Mouse (Mus musculus) left cerebral cortex, postnatal 14 days (tissue): ENCODE results near the gene Dguok. TPM values are rescaled to one million over a fixed set of nuclear protein-coding genes. Genes with fewer than 3 reads are reported as not detected.

Experiments
- DNase-seq, 2 experiments: peaks; one replicate each; pipeline ENCODE4 v3.0.0; 2021 to 2022; ENCODE audit warnings: low spot score in 2 of 2, mixed read lengths in 1 of 2
- intact Hi-C: fragments of 180-260 bp; cut with DNase I; formaldehyde crosslinking; loops from one replicate; pipeline ENCODE4 v1.15.1; 2025
- total RNA-seq, 2 experiments: library from RNA; stranded (reverse); gene quantifications; 2 replicates each; pipeline ENCODE4 v1.2.3; 2021

Dguok gene
- total RNA-seq, 2 experiments from 2014 or later = 21.8 to 22.9 TPM

DNA sequence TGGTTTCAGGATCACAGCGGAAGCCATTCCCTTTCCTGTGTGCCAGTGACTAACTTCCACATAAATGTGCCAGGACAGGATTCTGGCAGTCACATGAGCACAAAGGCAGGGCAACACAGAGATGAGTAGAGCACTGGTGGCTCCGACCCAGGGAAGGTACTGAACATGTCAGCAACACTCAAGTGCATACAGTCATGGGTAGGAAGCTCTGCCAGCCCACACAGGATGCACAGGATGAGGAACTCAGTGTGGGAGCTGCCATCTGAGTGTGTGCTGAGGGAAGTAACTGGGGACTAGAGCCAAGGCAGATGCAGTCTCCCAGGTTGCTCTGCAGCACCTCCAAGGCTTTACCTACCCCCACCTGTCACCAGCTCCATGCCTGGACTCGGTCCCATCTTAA, 4.1 kb downstream of the Dguok start:
- peak in 1 of 2 experiments; percentile 51 for DNase-seq
- intact Hi-C loops = no loop called here

DNA sequence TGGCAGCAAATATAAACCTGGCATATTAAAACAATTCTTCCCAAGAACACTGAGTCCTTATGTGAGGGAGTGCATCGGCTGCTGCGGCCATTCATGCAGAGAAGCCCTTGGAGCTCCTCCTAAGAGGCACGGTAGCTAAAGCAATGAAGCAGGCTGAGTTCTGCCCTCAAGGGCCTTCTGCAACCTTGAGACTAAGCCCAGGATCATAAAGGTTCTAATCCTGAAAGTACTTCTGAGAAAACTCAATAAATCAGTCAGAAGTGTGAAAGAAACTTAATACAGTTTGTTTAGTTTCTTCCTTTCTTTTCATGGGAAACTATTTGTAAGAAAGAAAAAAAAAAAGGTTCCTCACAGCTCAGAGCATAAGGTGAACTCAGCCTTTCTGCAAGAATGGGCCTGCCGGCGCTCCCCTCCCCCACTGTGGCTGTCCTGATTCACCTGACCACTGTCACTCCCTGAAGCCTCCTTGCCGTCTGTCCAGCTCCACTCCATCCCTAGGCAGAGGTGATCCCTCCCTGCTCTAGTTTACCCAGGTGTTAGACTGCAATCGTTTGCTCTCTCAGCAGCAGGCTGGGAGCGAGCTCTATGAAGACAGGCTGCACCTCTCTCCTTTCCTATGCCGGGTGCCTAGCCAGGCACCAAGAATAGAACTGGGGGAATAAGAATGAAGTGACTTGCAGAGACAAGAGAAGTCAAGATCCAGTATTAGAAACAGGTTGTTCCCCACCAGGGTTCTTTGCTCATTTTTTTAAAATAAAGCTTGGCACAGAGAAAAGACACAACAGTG, 5.1 kb downstream of the Dguok start:
- intact Hi-C loops = no loop called here
- no peak for DNase-seq

DNA sequence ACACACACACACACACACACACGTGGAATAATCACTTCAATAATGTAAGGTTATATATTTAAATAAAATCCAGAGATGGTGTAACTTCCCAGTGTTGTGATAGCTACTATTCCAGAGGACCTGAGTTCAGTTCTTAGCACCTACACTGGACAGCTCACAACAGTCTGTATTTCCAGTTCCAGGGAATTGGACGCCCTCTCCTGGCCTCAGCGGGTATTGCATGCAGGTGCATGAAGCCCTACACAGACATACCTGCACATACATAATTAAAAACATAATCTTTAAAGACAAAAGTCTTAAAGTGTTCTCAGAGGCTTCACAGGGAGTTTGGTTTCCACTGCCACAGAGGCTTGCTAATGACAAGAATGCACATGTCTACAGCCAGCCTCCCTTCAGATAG, 6.3 kb downstream of the Dguok start:
- intact Hi-C loops = no loop called here
- DNase-seq = no peak

DNA sequence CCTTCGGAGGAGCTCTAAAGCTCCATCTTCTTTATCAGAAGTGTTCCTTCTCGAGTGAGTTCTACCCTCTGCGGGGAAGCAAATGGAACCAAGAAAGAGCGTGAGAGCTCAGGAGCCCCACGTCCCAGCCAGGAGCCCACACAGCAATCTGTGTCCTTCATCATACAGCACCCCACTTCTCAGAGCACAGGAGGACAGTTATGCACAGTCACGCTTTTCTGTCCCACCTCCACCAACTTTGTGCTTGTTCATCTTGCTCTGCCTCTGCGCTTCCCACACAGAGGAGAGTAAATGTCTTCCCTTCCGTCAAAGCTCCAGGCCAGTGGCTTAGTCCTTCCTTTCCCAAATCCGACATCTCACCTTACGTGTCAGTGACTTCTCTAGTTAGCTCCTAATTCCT, 7.7 kb downstream of the Dguok start:
- intact Hi-C loops = no loop called here

GRCm38 (mm10) chr6:83496753-83497710, 9.7 kb downstream of the Dguok start:
- intact Hi-C loops = no loop called here
- DNase-seq = no peak

More for the DNA sequence above, 7.7 kb downstream of the Dguok start:
- no peak for DNase-seq

- intact Hi-C loops = no loop called here
- no peak for DNase-seq
These were observed 10.6 kb downstream of the Dguok start for GRCm38 (mm10) chr6:83496009-83496752.

GRCm38 (mm10) chr6:83490622-83491021, 16.1 kb downstream of the Dguok start:
- intact Hi-C loops = no loop called here
- no peak for DNase-seq

GRCm38 (mm10) chr6:83488200-83488599, 18.6 kb downstream of the Dguok start:
- DNase-seq = no peak
- intact Hi-C loops = no loop called here

- intact Hi-C loops = no loop called here
- DNase-seq = no peak
These were observed 19.5 kb downstream of the Dguok start for GRCm38 (mm10) chr6:83487298-83487697.

GRCm38 (mm10) chr6:83485854-83486253, 20.9 kb downstream of the Dguok start:
- intact Hi-C loops = no loop called here
- no peak for DNase-seq

- DNase-seq = no peak
- intact Hi-C loops = no loop called here
These were observed 23.0 kb downstream of the Dguok start for GRCm38 (mm10) chr6:83483776-83484175.

DNA sequence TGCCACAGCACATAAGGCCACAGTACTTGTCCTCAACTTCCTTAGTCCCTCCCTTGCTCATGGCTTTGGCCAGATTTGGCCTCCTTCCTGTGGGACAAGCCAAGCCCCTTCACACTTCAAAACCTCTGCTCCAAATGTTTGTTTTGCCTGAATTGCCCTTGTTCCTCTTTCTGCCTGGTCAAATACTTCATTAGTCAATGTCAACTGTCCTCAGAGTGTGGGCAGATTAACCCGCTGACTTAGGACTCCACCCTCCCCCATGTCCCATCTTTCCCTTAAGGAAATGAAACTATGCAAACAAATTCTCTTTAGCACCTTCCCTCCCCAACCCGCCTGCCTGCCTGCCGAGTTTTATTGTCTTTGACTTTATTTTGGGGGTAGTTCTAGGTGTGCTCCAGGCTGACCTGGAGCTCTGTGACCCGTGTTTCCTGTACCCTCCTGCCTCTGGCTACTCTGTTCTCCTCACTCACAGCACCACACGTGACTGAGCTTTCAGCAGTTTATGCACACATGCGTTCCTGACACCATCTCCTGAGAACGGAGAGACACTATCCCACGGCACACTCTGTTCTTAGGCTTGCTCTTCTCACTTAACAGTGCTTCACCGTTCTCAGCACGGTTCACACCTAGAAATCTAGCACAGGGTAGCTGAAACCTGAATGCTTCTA, 24.2 kb downstream of the Dguok start:
- intact Hi-C loops = no loop called here
- no peak for DNase-seq

- DNase-seq = no peak
- intact Hi-C loops = no loop called here
These were observed 26.6 kb downstream of the Dguok start for GRCm38 (mm10) chr6:83480019-83480655.

DNA sequence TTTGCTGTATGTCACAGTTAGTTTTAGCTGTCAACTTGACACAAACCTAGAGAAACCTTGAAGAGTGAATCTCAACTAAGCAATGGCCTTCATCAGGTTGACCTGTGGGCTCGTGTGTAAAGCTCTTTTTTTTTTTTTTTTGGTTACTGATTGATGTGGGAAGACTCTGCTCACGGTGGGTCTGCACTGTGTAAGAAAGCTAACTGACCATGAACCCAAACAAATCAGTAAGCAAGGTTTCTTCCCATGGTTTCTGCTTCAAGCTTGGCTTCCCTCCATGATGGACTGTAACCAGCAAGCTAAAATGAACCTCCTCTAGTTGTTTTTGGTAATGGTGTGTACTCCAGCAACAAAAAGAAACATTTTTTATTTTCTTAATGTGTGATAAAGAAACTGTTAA, 27.6 kb downstream of the Dguok start:
- DNase-seq = no peak
- intact Hi-C loops = no loop called here

DNA sequence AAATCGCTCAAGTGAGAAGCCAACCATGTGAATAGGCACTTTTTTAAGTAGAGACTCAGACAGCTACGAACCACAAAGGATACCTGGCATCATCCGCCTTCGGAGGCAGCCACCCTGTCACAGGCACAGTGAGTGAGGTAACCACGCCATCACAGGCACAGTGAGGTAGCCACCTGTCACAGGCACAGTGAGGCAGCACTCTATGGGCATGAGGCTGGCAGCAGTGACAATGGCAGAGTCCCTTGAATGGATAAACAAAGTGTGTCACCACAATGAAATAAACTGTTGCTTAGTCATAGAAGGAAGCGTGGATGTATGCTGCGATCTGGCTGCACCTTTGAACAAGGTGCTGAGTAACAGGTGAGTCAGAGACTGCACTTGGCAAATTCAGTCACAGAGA, 28.1 kb downstream of the Dguok start:
- intact Hi-C loops = no loop called here
- DNase-seq = no peak

GRCm38 (mm10) chr6:83478217-83478616, 28.6 kb downstream of the Dguok start:
- DNase-seq = no peak
- intact Hi-C loops = no loop called here

- intact Hi-C loops = no loop called here
- no peak for DNase-seq
These were observed 31.3 kb downstream of the Dguok start for GRCm38 (mm10) chr6:83475431-83475830.

- no peak for DNase-seq
- intact Hi-C loops = no loop called here
These were observed 33.5 kb downstream of the Dguok start for GRCm38 (mm10) chr6:83473240-83473639.

GRCm38 (mm10) chr6:83471739-83472138, 35.0 kb downstream of the Dguok start:
- intact Hi-C loops = no loop called here
- no peak for DNase-seq
